Mouse (Mus musculus) forebrain, embryonic 12.5 days (tissue): Measurements from ENCODE around the gene Prpf38b. TPM values are rescaled to one million over a fixed set of nuclear protein-coding genes. Genes with fewer than 3 reads are reported as not detected.
"Not testable (repeated sequence)": the region's sequence is repeated elsewhere in the genome, so short reads cannot be mapped to it uniquely, and the experiment has no call there.

Source experiments
- ATAC-seq: fragments of 200-750 bp; cut with Nextera tagmentation; 2 replicates; pipeline ENCODE4 v1.8.0; 2017; ENCODE audit warnings: moderate TSS enrichment; ENCODE audit not compliant: low FRiP score
- H3K27ac ChIP-seq: fragments of 300-500 bp; sonication (generic); 2 replicates; pipeline ENCODE4 v1.5.1; 2016; ENCODE audit warnings: mild to moderate bottlenecking
- H3K27me3 ChIP-seq: fragments of 300-500 bp; sonication (generic); 2 replicates; pipeline ENCODE4 v1.6.1; 2016; ENCODE audit warnings: mild to moderate bottlenecking
- H3K36me3 ChIP-seq: fragments of 300-500 bp; sonication (generic); replicated peaks from 2 replicates; pipeline ENCODE4 v1.6.1; 2016; ENCODE audit warnings: mild to moderate bottlenecking
- H3K4me1 ChIP-seq: fragments of 300-500 bp; sonication (generic); 2 replicates; pipeline ENCODE4 v1.6.1; 2016
- H3K4me2 ChIP-seq: fragments of 300-500 bp; sonication (generic); 2 replicates; pipeline ENCODE4 v1.6.1; 2016; ENCODE audit warnings: mild to moderate bottlenecking, moderate library complexity
- H3K4me3 ChIP-seq: fragments of 300-500 bp; sonication (generic); replicated peaks from 2 replicates; pipeline ENCODE4 v1.5.1; 2016; ENCODE audit warnings: mild to moderate bottlenecking
- H3K9ac ChIP-seq: fragments of 300-500 bp; sonication (generic); 2 replicates; pipeline ENCODE4 v1.6.1; 2016; ENCODE audit warnings: mild to moderate bottlenecking
- H3K9me3 ChIP-seq: fragments of 300-500 bp; sonication (generic); 2 replicates; pipeline ENCODE4 v1.6.1; 2016
- WGBS: fragments of 180-500 bp; shearing (Covaris S2); methylation state at CpG from one replicate; pipeline ENCODE4 v1.1.7; 2016; 5-methylcytosine and 5-hydroxymethylcytosine counted together
- polyA plus RNA-seq: library from polyadenylated mRNA; unstranded; fragments of >200 nt; fragmentation: Nextera tagmentation; extraction: Ambion mirVana; gene quantifications from 2 replicates; pipeline ENCODE4 v1.2.1, GENCODE M21; 2016

The Prpf38b gene
- polyA plus RNA-seq, 1 experiment from 2014 or later, result 85.1 TPM

DNA sequence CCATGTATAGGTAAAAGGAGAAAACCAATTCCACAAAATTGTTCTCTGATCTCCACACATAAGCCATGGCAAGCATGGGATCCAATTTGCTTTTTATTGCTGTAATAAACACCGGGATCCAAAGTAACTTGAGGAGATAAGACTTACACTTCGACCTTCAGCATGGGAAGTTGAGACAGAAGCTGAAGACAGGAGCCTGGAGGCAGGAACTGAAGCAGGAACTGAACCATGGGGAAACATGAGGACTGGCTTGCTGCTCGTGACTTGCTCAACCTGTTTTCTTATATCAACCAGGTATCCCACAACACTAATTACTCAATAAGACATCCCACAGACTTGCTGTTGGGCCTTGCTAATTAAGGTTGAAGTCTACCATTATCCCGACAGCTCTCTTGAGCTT, 18.6 kb downstream of the Prpf38b start:
- Histone ChIP-seq H3K4me2 (no peak overlapping the region), H3K36me3 (no peaks in the 10 kb centered on the region), H3K9me3 (no peaks in the 10 kb centered on the region), H3K4me1 (no peaks in the 10 kb centered on the region), H3K4me3 (no peak overlapping the region), H3K27me3 (no peaks in the 10 kb centered on the region), H3K27ac (no peak overlapping the region), H3K9ac (no peak overlapping the region)
- ATAC-seq, result no peak
- whole genome bisulfite sequencing, result 81% methylated on average over 4 of the region's 4 CpGs

DNA sequence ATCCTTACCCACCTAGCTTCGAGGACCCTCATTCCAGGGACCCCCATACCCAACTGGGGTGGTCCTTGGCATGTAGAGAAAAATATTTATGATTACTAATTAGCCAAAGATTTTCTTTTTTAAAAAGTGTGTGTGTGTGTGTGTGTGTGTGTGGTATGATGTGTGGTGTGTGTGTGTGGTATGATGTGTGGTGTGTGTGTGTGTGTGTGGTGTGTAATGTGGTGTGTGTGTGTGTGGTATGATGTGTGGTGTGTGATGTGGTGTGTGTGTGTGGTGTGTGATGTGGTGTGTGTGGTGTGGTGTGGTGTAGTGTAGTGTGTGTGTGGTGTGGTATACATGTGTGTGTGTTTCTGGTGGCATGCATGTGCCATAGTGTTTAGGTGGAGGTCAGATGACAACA, 19.4 kb downstream of the Prpf38b start:
- no peak overlapping the region for H3K9ac ChIP-seq
- H3K4me2 ChIP-seq, result no peak overlapping the region
- no peak for ATAC-seq
- 88% methylated on average over 1 of the region's 1 CpGs for WGBS
- no peaks in the 10 kb centered on the region for H3K9me3 ChIP-seq
- no peaks in the 10 kb centered on the region for H3K27me3 ChIP-seq
- no peaks in the 10 kb centered on the region for H3K36me3 ChIP-seq
- peaks cover 3% of the 10 kb centered on the region; the same call in 1 of the 2 replicates for H3K4me1 ChIP-seq
- H3K4me3 ChIP-seq, result no peak overlapping the region
- no peak overlapping the region for H3K27ac ChIP-seq

DNA sequence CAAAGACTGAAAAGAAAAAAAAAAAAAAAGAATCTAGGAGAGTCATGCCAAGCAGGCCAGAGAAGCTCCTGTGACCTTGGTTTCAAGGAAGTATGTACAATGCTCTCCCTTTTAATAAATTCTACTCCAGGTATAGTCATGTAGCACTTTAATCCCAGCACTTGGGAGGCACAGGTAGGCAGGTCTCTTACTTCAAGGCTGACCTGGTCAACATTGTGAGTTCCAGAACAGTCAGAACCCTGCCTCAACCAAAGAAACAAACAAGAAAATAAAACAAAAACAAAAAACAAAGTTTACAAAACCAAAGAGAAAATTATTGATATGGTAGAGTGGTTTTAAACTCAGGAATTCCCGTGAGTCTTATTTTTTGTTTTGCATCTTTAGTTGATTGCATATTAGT, 21.6 kb downstream of the Prpf38b start, which contains the start of gene Fndc7:
Fndc7 (minus strand) TSS at position 101 of the 400 bp plus-strand sequence.
- 87% methylated on average over 1 of the region's 1 CpGs for WGBS
- ATAC-seq, result no peak
- Histone ChIP-seq H3K9ac (no peak within 1 kb of the TSS), H3K27me3 (no peaks in the 10 kb centered on the region), H3K9me3 (no peaks in the 10 kb centered on the region), H3K36me3 (no peaks in the 10 kb centered on the region), H3K27ac (no peak within 1 kb of the TSS), H3K4me3 (no peak within 1 kb of the TSS), H3K4me1 (peaks cover 14% of the 10 kb centered on the region), H3K4me2 (no peak within 1 kb of the TSS)

DNA sequence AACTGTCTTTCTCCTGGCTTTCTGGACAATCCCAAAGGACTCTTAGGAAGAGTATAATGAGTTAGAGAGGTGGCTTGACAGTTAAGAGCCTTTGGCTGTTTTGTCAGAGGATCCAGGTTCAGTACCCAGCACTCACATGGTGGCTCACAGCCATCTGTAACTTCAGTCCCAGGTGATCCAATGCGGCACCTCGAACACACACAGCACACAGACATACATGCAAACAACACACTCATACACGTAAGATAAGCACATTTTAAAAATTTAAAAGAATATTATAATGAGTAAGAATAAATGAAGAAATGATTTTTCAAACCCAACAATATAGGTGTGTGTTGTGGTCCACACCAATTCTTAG, 23.9 kb downstream of the Prpf38b start:
- Histone ChIP-seq H3K4me1 (peaks cover 14% of the 10 kb centered on the region), H3K36me3 (no peaks in the 10 kb centered on the region), H3K27ac (no peak overlapping the region), H3K9me3 (no peaks in the 10 kb centered on the region), H3K9ac (no peak overlapping the region), H3K27me3 (no peaks in the 10 kb centered on the region), H3K4me3 (no peak overlapping the region), H3K4me2 (no peak overlapping the region)
- no peak for ATAC-seq
- WGBS, result 96% methylated on average over 3 of the region's 3 CpGs

DNA sequence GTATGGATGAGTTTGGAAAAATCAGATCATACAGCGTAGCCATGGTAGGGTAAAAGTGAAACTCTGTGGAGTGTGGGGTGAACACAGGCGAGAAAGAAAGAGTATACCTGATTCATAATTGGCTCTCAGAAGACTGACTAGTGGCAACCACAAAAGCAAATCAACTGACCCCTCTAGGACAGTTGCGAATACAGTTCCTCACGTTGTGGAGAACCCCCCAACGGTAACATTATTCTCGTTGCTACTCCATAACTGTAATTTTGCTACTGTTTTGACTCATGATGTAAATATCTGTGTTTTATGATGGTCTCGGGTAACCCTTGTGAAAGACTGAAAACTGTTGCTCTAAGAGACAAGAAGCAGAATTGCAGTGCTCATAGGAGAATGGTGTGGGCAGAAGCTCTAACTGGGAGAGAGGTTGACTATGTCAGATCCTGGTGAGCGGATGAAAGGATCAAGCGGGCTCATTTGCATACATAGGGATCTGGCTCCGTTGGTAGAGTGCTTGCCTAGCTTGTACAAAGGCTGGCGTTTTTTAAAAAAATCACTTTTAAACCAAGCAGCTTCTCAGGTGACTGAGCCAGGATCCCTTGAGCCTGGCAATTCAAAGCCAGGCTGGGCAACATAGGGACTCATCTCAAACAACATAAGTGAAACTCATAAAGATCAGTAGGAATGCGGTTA, 24.5 kb downstream of the Prpf38b start:
- Histone ChIP-seq H3K27me3 (no peaks in the 10 kb centered on the region), H3K36me3 (no peaks in the 10 kb centered on the region), H3K9me3 (no peaks in the 10 kb centered on the region), H3K4me3 (no peak overlapping the region), H3K9ac (no peak overlapping the region), H3K4me1 (peaks cover 14% of the 10 kb centered on the region), H3K4me2 (no peak overlapping the region), H3K27ac (no peak overlapping the region)
- 65% methylated on average over 12 of the region's 12 CpGs for WGBS
- ATAC-seq, result no peak

DNA sequence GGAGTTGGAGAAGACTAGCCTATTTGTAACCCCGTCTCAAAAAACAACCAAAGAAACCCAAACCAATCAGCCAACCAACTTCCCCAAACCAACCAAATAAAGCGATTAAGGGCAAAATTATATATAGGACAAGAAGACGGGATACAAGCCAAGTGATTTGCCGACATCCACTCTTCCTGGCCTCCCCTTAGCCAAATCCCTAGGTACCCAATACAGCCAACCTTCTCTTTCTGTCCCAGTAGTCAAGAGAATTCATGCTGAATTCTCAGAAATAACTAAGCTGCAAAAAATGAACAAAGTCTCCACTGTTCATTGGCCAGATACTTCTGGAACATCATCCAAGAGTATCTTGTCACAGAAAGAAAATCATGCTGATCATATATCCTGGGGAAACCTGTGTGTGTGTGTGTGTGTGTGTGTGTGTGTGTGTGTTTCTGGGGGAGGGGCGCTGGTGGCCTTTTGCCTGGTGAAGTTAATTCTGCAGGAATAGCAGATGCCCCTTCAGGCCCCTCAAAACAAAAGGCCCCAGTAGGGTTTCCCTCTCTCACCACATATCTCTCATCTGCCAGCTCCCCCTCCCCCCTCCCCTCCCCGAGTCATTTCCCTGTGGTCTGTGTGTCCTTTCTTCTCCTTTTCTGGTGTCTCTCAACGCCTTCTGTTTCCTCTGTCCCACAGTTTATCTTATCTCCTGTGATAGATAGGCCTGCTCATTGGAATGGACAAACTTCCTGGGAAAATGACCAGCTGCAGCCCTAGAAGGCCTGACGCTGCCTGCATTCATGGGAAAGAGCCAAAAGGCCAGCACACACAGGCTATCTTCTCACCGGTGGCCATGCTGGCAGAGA, 25.6 kb downstream of the Prpf38b start:
- Histone ChIP-seq H3K36me3 (no peaks in the 10 kb centered on the region), H3K27ac (no peak overlapping the region), H3K4me3 (no peak overlapping the region), H3K4me1 (peaks cover 14% of the 10 kb centered on the region), H3K9ac (no peak overlapping the region), H3K9me3 (no peaks in the 10 kb centered on the region), H3K4me2 (no peak overlapping the region), H3K27me3 (no peaks in the 10 kb centered on the region)
- ATAC-seq, result no peak
- 55% methylated on average over 9 of the region's 9 CpGs for WGBS

DNA sequence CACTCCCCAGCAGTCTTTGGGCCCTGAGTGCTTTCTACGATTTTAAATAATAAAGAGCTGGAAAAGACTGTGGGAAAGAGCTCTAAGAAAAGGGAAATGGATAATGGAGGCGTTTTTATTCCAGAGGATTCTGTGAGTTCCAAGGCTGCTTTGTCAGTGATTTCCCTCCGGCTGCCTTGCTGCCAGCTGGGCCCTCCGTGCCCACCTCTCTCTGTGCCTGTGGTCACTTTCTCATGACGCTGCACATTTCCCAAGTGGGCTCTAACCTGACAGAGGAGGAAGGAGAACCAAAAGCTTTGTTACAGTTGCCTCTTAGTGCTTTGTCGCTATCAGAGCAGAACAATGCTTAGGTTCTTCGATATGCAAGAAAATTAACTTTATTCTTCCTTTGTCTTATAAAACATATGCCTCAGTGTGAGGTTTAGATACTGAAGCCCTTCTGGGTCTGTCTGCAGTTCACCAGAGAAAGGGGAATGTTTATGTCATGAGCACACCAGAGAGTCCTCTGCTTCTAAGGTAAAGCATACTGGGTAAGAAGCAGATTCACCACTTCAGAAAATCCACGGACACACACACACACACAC, 26.7 kb downstream of the Prpf38b start:
- no peak for ATAC-seq
- no peaks in the 10 kb centered on the region for H3K36me3 ChIP-seq
- H3K27ac ChIP-seq, result no peak overlapping the region
- peaks cover 14% of the 10 kb centered on the region for H3K4me1 ChIP-seq
- H3K9ac ChIP-seq, result no peak overlapping the region
- H3K27me3 ChIP-seq, result no peaks in the 10 kb centered on the region
- no peak overlapping the region for H3K4me2 ChIP-seq
- no peak overlapping the region for H3K4me3 ChIP-seq
- H3K9me3 ChIP-seq, result no peaks in the 10 kb centered on the region
- 54% methylated on average over 8 of the region's 8 CpGs for WGBS

DNA sequence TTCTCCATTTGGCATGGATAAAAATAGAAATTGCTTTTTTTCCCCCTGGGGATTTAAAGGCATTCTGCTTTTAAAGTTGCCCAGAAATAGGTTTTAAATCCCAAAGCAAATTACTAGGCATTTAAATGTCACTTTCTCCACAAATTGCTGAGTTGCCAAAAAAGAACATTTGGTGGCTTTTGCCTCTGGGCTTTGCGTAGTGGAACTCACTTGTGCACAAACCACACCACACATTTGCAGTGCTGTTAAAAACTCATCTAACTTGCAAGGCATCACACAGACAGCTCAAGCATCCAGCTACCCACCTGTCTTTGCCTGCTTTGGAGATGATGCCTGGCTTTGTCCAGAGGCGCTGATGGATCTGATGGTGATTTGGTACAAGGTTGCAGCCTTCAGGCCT, 28.5 kb downstream of the Prpf38b start:
- Histone ChIP-seq H3K36me3 (no peaks in the 10 kb centered on the region), H3K4me3 (no peak overlapping the region), H3K9me3 (no peaks in the 10 kb centered on the region), H3K4me2 (no peak overlapping the region), H3K9ac (no peak overlapping the region), H3K27ac (no peak overlapping the region), H3K4me1 (peaks cover 21% of the 10 kb centered on the region), H3K27me3 (no peaks in the 10 kb centered on the region)
- no peak for ATAC-seq
- WGBS, result 97% methylated on average over 2 of the region's 2 CpGs

DNA sequence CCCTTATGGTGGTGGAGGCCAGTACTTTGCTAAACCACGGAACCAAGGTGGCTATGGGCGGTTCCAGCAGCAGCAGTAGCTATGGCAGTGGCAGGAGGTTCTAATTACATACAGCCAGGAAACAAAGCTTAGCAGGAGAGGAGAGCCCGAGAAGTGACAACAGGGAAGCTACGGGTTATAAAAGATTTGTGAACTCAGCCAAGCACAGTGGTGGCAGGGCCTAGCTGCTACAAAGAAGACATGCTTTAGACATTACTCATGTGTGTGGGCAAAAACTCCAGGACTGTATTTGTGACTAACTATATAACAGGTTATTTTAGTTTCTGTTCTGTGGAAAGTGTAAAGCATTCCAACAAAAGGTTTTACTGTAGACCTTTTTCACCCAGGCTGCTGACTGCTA, 29.7 kb downstream of the Prpf38b start:
- H3K36me3 ChIP-seq, H3K9ac ChIP-seq, H3K4me3 ChIP-seq, H3K4me2 ChIP-seq, ATAC-seq, H3K9me3 ChIP-seq, H3K27me3 ChIP-seq, H3K27ac ChIP-seq: not testable (repeated sequence)
- peaks cover 15% of the 10 kb centered on the region for H3K4me1 ChIP-seq
- WGBS, result 25% methylated on average over 4 of the region's 4 CpGs

DNA sequence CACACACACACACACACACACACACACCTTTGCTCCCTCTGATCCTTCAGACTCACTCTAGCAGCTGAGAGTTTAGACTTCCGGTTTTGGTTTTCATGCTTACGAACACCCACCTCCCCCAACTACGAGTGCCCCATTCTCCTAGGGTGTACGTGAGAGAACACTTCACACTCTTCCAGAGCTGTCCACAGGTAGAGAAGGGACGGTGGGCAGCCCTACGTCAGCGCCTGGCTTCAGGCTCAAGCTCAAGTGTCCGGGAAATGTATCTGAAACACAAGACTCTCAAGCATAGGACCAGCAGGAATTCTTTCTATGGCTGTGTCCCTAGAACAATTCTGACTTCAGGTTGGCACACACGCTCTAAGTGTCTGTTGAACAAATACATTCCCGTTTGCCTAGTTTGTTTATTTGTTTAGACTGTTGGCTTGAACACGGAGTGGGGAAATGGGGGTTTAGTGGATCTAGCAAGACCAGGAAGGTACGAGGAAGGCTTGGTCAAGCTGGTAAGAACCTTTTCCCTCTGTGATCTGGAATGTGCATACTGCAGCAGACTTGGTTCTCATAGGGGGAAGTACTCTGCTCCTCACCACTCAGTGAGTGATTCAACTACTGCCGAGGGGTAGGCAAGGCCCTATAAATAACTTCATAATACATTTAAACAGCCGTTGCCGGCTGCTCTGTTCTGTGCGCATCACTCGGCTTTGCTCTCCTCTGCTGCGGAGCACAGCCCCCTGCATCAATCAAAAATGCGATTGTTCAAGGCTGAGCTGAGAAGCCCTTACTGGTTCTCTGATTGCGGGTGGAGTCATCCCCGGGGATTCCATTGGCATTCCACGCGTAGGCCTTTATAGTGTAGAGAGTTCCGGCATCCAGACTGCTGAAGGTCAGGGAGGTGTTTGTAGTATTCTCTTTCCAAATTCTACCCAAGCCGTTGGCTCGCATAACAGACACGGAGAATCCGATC, 30.7 kb downstream of the Prpf38b start:
- Histone ChIP-seq H3K27me3 (no peaks in the 10 kb centered on the region), H3K9ac (no peak overlapping the region), H3K4me3 (no peak overlapping the region), H3K9me3 (no peaks in the 10 kb centered on the region), H3K27ac (no peak overlapping the region), H3K36me3 (no peaks in the 10 kb centered on the region), H3K4me2 (no peak overlapping the region), H3K4me1 (peaks cover 9% of the 10 kb centered on the region)
- 82% methylated on average over 28 of the region's 28 CpGs for WGBS
- no peak for ATAC-seq

DNA sequence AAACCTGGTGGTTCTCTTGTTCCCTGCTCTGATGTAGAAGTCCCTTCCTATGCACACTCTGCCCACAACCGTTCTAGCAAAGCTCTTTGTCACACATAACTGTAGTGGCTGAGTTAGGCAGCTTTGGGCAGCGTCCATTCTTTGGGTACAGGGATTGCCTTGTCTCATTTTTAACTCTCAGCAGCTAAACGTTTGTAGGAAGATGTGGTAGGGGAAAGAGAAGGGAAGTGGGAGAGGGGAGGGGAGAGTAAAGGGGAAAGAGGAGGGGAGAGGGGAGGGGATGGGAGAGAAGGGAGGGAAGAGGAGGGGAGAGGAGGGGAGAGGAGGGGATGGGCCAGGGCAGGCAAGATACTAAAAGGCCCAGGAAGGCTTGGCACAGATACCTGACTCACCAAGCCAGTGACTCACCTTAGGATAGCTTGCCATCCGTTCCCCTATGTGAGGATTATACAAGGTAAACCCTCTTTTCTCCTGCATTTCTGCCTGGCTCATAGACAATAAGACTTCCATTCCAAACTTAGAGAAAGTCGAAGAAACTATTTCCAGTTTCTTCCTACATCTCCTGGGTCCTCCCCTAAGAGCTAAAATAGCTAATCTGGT, 31.6 kb downstream of the Prpf38b start:
- H3K36me3 ChIP-seq, result no peaks in the 10 kb centered on the region
- no peak for ATAC-seq
- no peaks in the 10 kb centered on the region for H3K9me3 ChIP-seq
- WGBS, result 65% methylated on average over 5 of the region's 5 CpGs
- no peak overlapping the region for H3K9ac ChIP-seq
- H3K27ac ChIP-seq, result no peak overlapping the region
- H3K4me2 ChIP-seq, result no peak overlapping the region
- peaks cover 7% of the 10 kb centered on the region for H3K4me1 ChIP-seq
- no peak overlapping the region for H3K4me3 ChIP-seq
- H3K27me3 ChIP-seq, result no peaks in the 10 kb centered on the region
